Mouse (Mus musculus) hindbrain, embryonic 14.5 days (tissue): Measurements from ENCODE around the gene Exoc6b. TPM values are rescaled to one million over a fixed set of nuclear protein-coding genes. Genes with fewer than 3 reads are reported as not detected.

ENCODE experiments used
- ATAC-seq: fragments of 200-750 bp; cut with Nextera tagmentation; 2 replicates; pipeline ENCODE4 v1.8.0; 2017; ENCODE audit warnings: moderate number of reproducible peaks, mild to moderate bottlenecking, moderate TSS enrichment, moderate library complexity; ENCODE audit not compliant: low FRiP score
- DNase-seq: peaks from one replicate; pipeline ENCODE4 v3.0.0-alpha.2; 2015; ENCODE audit warnings: low spot score
- H3K27ac ChIP-seq: fragments of 300-500 bp; sonication (generic); 2 replicates; pipeline ENCODE4 v1.5.1; 2014; ENCODE audit warnings: mild to moderate bottlenecking, moderate library complexity
- H3K27me3 ChIP-seq: fragments of 300-500 bp; sonication (generic); 2 replicates; pipeline ENCODE4 v1.6.1; 2014; ENCODE audit warnings: mild to moderate bottlenecking, low read length, mixed read lengths; ENCODE audit not compliant: control insufficient read depth, insufficient read depth
- H3K36me3 ChIP-seq: fragments of 300-500 bp; sonication (generic); replicated peaks from 2 replicates; pipeline ENCODE4 v1.6.1; 2014; ENCODE audit not compliant: control insufficient read depth, insufficient read depth
- H3K4me1 ChIP-seq: fragments of 300-500 bp; sonication (generic); replicated peaks from 2 replicates; pipeline ENCODE4 v1.6.1; 2014; ENCODE audit warnings: antibody characterized with exemption, low read length, mixed read lengths; ENCODE audit not compliant: control insufficient read depth, insufficient read depth
- H3K4me2 ChIP-seq: fragments of 300-500 bp; sonication (generic); replicated peaks from 2 replicates; pipeline ENCODE4 v1.6.1; 2014; ENCODE audit warnings: mild to moderate bottlenecking, moderate library complexity
- H3K4me3 ChIP-seq: fragments of 300-500 bp; sonication (generic); replicated peaks from 2 replicates; pipeline ENCODE4 v1.5.1; 2014; ENCODE audit warnings: mild to moderate bottlenecking, low read length
- H3K9ac ChIP-seq: fragments of 300-500 bp; sonication (generic); 2 replicates; pipeline ENCODE4 v1.6.1; 2014
- H3K9me3 ChIP-seq: fragments of 300-500 bp; sonication (generic); 2 replicates; pipeline ENCODE4 v1.6.1; 2016; ENCODE audit warnings: low read length; ENCODE audit not compliant: control insufficient read depth
- WGBS: fragments of 180-500 bp; shearing (Covaris S2); extraction: QIAGEN DNeasy Blood & Tissue Kit; methylation state at CpG from one replicate; pipeline ENCODE4 v1.1.7; 2014; 5-methylcytosine and 5-hydroxymethylcytosine counted together
- polyA plus RNA-seq: library from polyadenylated mRNA; unstranded; fragments of >200 nt; fragmentation: Nextera tagmentation; extraction: Ambion mirVana; gene quantifications from 2 replicates; pipeline ENCODE4 v1.2.1, GENCODE M21; 2014

The Exoc6b gene
- polyA plus RNA-seq, 1 experiment from 2014 or later = 61.7 TPM

GRCm38 (mm10) chr6:85074996-85075395, 5.7 kb upstream of the Exoc6b start:
- WGBS = 13% methylated on average over 2 of the region's 2 CpGs
- Histone ChIP-seq H3K4me1 (no peaks in the 10 kb centered on the region), H3K27ac (no peak overlapping the region), H3K4me2 (no peak overlapping the region), H3K27me3 (no peaks in the 10 kb centered on the region), H3K36me3 (no peaks in the 10 kb centered on the region), H3K9ac (no peak overlapping the region), H3K9me3 (no peaks in the 10 kb centered on the region), H3K4me3 (no peak overlapping the region)
- DNase-seq (no peak), ATAC-seq (no peak)

GRCm38 (mm10) chr6:85068322-85069022, 841 bp downstream of the Exoc6b start:
- Histone ChIP-seq H3K9ac (peak overlapping the region; percentile 96), H3K9me3 (no peaks in the 10 kb centered on the region), H3K4me3 (peak overlapping the region; percentile 99), H3K4me2 (peak overlapping the region; percentile 77), H3K36me3 (no peaks in the 10 kb centered on the region), H3K27me3 (no peaks in the 10 kb centered on the region), H3K4me1 (peaks cover 14% of the 10 kb centered on the region), H3K27ac (peak overlapping the region; percentile 91)
- DNase-seq (peak; percentile 36), ATAC-seq (no peak; the same call in 1 of the 2 replicates)
- WGBS = 4% methylated on average over 17 of the region's 17 CpGs

- Histone ChIP-seq H3K9me3 (no peaks in the 10 kb centered on the region), H3K27me3 (no peaks in the 10 kb centered on the region), H3K27ac (no peak overlapping the region), H3K36me3 (no peaks in the 10 kb centered on the region), H3K4me2 (no peak overlapping the region), H3K9ac (no peak overlapping the region), H3K4me1 (no peaks in the 10 kb centered on the region), H3K4me3 (no peak overlapping the region)
- ATAC-seq (no peak), DNase-seq (no peak)
- WGBS = 97% methylated on average over 1 of the region's 1 CpGs
Observed at GRCm38 (mm10) chr6:85057641-85058040, 11.7 kb downstream of the Exoc6b start.

GRCm38 (mm10) chr6:85051109-85051508, 18.2 kb downstream of the Exoc6b start:
- Histone ChIP-seq H3K36me3 (no peaks in the 10 kb centered on the region), H3K4me3 (no peak overlapping the region), H3K9me3 (no peaks in the 10 kb centered on the region), H3K27me3 (no peaks in the 10 kb centered on the region), H3K4me2 (no peak overlapping the region), H3K9ac (no peak overlapping the region), H3K27ac (no peak overlapping the region), H3K4me1 (0 out of 2 replicates have a peak, but pooled peaks cover 3% of the 10 kb centered on the region)
- DNase-seq = no peak
- 89% methylated on average over 4 of the region's 4 CpGs for WGBS
- ATAC-seq = no peak

- WGBS = 88% methylated on average over 3 of the region's 3 CpGs
- H3K4me2 ChIP-seq = no peak overlapping the region
- no peak overlapping the region for H3K9ac ChIP-seq
- no peaks in the 10 kb centered on the region for H3K9me3 ChIP-seq
- no peaks in the 10 kb centered on the region for H3K36me3 ChIP-seq
- no peak overlapping the region for H3K4me3 ChIP-seq
- ATAC-seq (no peak), DNase-seq (no peak)
- H3K27ac ChIP-seq = no peak overlapping the region
- no peaks in the 10 kb centered on the region for H3K27me3 ChIP-seq
- 0 out of 2 replicates have a peak, but pooled peaks cover 3% of the 10 kb centered on the region for H3K4me1 ChIP-seq
Observed at GRCm38 (mm10) chr6:85046531-85046930, 22.8 kb downstream of the Exoc6b start.

GRCm38 (mm10) chr6:85044621-85045152, 24.6 kb downstream of the Exoc6b start:
- Histone ChIP-seq H3K4me2 (no peak overlapping the region), H3K27me3 (no peaks in the 10 kb centered on the region), H3K9me3 (no peaks in the 10 kb centered on the region), H3K36me3 (no peaks in the 10 kb centered on the region), H3K27ac (no peak overlapping the region), H3K4me3 (no peak overlapping the region), H3K9ac (no peak overlapping the region), H3K4me1 (no peaks in the 10 kb centered on the region)
- 23% methylated on average over 4 of the region's 4 CpGs for WGBS
- ATAC-seq (no peak), DNase-seq (no peak)

- no peaks in the 10 kb centered on the region for H3K9me3 ChIP-seq
- no peaks in the 10 kb centered on the region for H3K36me3 ChIP-seq
- no peaks in the 10 kb centered on the region for H3K4me1 ChIP-seq
- H3K27me3 ChIP-seq = no peaks in the 10 kb centered on the region
- H3K9ac ChIP-seq = no peak overlapping the region
- WGBS = 7% methylated on average over 6 of the region's 6 CpGs
- peak; percentile 87 for DNase-seq
- no peak overlapping the region for H3K27ac ChIP-seq
- ATAC-seq = no peak
- H3K4me3 ChIP-seq = no peak overlapping the region
- no peak overlapping the region for H3K4me2 ChIP-seq
Observed at GRCm38 (mm10) chr6:85037677-85038076, 31.6 kb downstream of the Exoc6b start.

- Histone ChIP-seq H3K9me3 (no peaks in the 10 kb centered on the region), H3K4me1 (no peaks in the 10 kb centered on the region), H3K27me3 (no peaks in the 10 kb centered on the region), H3K4me3 (no peak overlapping the region), H3K27ac (no peak overlapping the region), H3K9ac (no peak overlapping the region), H3K4me2 (no peak overlapping the region), H3K36me3 (no peaks in the 10 kb centered on the region)
- ATAC-seq (no peak), DNase-seq (no peak)
- WGBS = 17% methylated on average over 1 of the region's 1 CpGs
Observed at GRCm38 (mm10) chr6:85029671-85030070, 39.6 kb downstream of the Exoc6b start.

- Histone ChIP-seq H3K36me3 (no peaks in the 10 kb centered on the region), H3K27ac (no peak overlapping the region), H3K9ac (no peak overlapping the region), H3K4me3 (no peak overlapping the region), H3K4me2 (no peak overlapping the region), H3K9me3 (no peaks in the 10 kb centered on the region), H3K27me3 (no peaks in the 10 kb centered on the region), H3K4me1 (no peaks in the 10 kb centered on the region)
- ATAC-seq (no peak), DNase-seq (no peak)
Observed at GRCm38 (mm10) chr6:85024403-85024802, 44.9 kb downstream of the Exoc6b start.
